Comparison of ENCODE assay signal across 23 mouse cellular contexts in genomic region chr3:51947168-51947567, GRCm38 (mm10).
DNase-seq lines count a peak whose midpoint lies in the region; ATAC-seq lines count a peak whose summit lies in the region.
"Had no signal": no experiment of that assay in that cellular context is flagged by ENCODE, and none has a peak within 500 bp of the region (broad histone marks: within the 10 kb centered on the region; RNA-seq: fewer than 3 reads in every experiment).

No protein-coding gene starts in this region.

- no peak for DNase-seq in limb, embryonic 10.5 days (ENCODE audit: low spot score)
- DNase-seq in brain, adult 2 months (ENCODE audit: low read depth, low spot score): peak; percentile 29
- DNase-seq in embryonic facial prominence, embryonic 10.5 days (ENCODE audit: low spot score): no peak
- DNase-seq in lung, postnatal 25 days (ENCODE audit: low spot score): peak; percentile 76
- DNase-seq in adrenal gland, adult 2 months: no peak
- DNase-seq in right cerebral cortex, postnatal 25 days: no peak
- DNase-seq: adrenal gland, postnatal 36 days; cerebellum, adult 18-20 months; cerebellum, postnatal 14 days; gastrocnemius, postnatal 14 days; heart, adult 11 months; kidney, adult 11 months; kidney, postnatal 36 days; layer of hippocampus, adult 9-11 months; retina, postnatal 1 day; thymus, postnatal 25 days had no signal

- H3K4me3 ChIP-seq in limb, embryonic 12.5 days (replicated peaks): no peak overlapping the region
- H3K4me3 ChIP-seq in limb, embryonic 10.5 days: no peak overlapping the region
- H3K4me3 ChIP-seq in embryonic facial prominence, embryonic 10.5 days: no peak overlapping the region
- H3K4me3 ChIP-seq: embryonic facial prominence, embryonic 12.5 days; kidney, embryonic 15.5 days; limb, embryonic 15.5 days had no signal

- no peak for ATAC-seq in limb, embryonic 12.5 days (ENCODE audit: insufficient number of reproducible peaks, insufficient read depth, low FRiP score, low TSS enrichment, low read depth)

- no peaks in the 10 kb centered on the region for H3K9me3 ChIP-seq in limb, embryonic 12.5 days
- H3K9me3 ChIP-seq in limb, embryonic 10.5 days (replicated peaks): no peaks in the 10 kb centered on the region
- no peaks in the 10 kb centered on the region for H3K9me3 ChIP-seq in embryonic facial prominence, embryonic 10.5 days
- H3K9me3 ChIP-seq: embryonic facial prominence, embryonic 12.5 days; kidney, embryonic 15.5 days; limb, embryonic 15.5 days had no signal

- H3K4me2 ChIP-seq in limb, embryonic 12.5 days: no peak overlapping the region
- H3K4me2 ChIP-seq: embryonic facial prominence, embryonic 12.5 days; heart, embryonic 11.5 days; kidney, embryonic 15.5 days; limb, embryonic 15.5 days had no signal

- peak overlapping the region; percentile 47; the same call in 1 of the 2 replicates for H3K9ac ChIP-seq in limb, embryonic 12.5 days (replicated peaks)
- H3K9ac ChIP-seq: embryonic facial prominence, embryonic 12.5 days; kidney, embryonic 15.5 days; limb, embryonic 15.5 days; liver, embryonic 14.5 days had no signal

- H3K4me1 ChIP-seq in limb, embryonic 12.5 days (replicated peaks): peaks cover 11% of the 10 kb centered on the region
- H3K4me1 ChIP-seq in limb, embryonic 10.5 days: peaks cover 10% of the 10 kb centered on the region
- H3K4me1 ChIP-seq in embryonic facial prominence, embryonic 10.5 days: peaks cover 13% of the 10 kb centered on the region
- H3K4me1 ChIP-seq: kidney, embryonic 15.5 days; limb, embryonic 15.5 days had no signal

- 75% methylated on average over 3 of the region's 3 CpGs for WGBS in limb, embryonic 12.5 days
- WGBS in limb, embryonic 10.5 days: 81% methylated on average over 3 of the region's 3 CpGs
- WGBS in embryonic facial prominence, embryonic 10.5 days: 88% methylated on average over 3 of the region's 3 CpGs

- H3K27me3 ChIP-seq in limb, embryonic 12.5 days: no peaks in the 10 kb centered on the region
- H3K27me3 ChIP-seq in limb, embryonic 10.5 days (ENCODE audit: low read depth, poor library complexity, severe bottlenecking): no peaks in the 10 kb centered on the region
- H3K27me3 ChIP-seq in embryonic facial prominence, embryonic 10.5 days (replicated peaks; ENCODE audit: low read depth, poor library complexity, severe bottlenecking): no peaks in the 10 kb centered on the region
- H3K27me3 ChIP-seq: embryonic facial prominence, embryonic 12.5 days; kidney, embryonic 15.5 days; limb, embryonic 15.5 days had no signal

- no peak overlapping the region for H3K27ac ChIP-seq in limb, embryonic 12.5 days
- no peak overlapping the region for H3K27ac ChIP-seq in limb, embryonic 10.5 days
- 0 out of 2 replicates have a peak overlapping the region, but pooled peaks have one; percentile 40 for H3K27ac ChIP-seq in embryonic facial prominence, embryonic 10.5 days (replicated peaks)
- H3K27ac ChIP-seq: embryonic facial prominence, embryonic 12.5 days; kidney, embryonic 15.5 days; limb, embryonic 15.5 days; liver, embryonic 14.5 days; macrophage had no signal

- H3K36me3 ChIP-seq in limb, embryonic 12.5 days: no peaks in the 10 kb centered on the region
- no peaks in the 10 kb centered on the region for H3K36me3 ChIP-seq in limb, embryonic 10.5 days
- no peaks in the 10 kb centered on the region for H3K36me3 ChIP-seq in embryonic facial prominence, embryonic 10.5 days (replicated peaks)
- H3K36me3 ChIP-seq: embryonic facial prominence, embryonic 12.5 days; kidney, embryonic 15.5 days; limb, embryonic 15.5 days had no signal

Comparison
In these comparisons a context has a peak if more than half of its experiments do, and no peak if none do; other contexts are left out.
1. DNase-seq: peak in brain, adult 2 months (single experiment) and lung, postnatal 25 days (single experiment); none in limb, embryonic 10.5 days (single experiment), embryonic facial prominence, embryonic 10.5 days (single experiment), adrenal gland, adult 2 months (single experiment) and right cerebral cortex, postnatal 25 days (single experiment).